Mouse (Mus musculus) heart, postnatal 0 days (tissue): ENCODE data around the gene Abi3. TPM values are rescaled to one million over a fixed set of nuclear protein-coding genes. Genes with fewer than 3 reads are reported as not detected.

Source experiments
- ATAC-seq: fragments of 200-750 bp; cut with Nextera tagmentation; 2 replicates; pipeline ENCODE4 v1.8.0; 2017; ENCODE audit warnings: low read depth, moderate number of reproducible peaks, moderate library complexity; ENCODE audit not compliant: insufficient read depth
- DNase-seq: peaks from one replicate; pipeline ENCODE4 v3.0.0-alpha.2; 2016; ENCODE audit warnings: low spot score
- H3K27ac ChIP-seq: fragments of 300-500 bp; sonication (generic); 2 replicates; pipeline ENCODE4 v1.5.1; 2014; ENCODE audit warnings: low read depth, mild to moderate bottlenecking
- H3K27me3 ChIP-seq: fragments of 300-500 bp; sonication (generic); 2 replicates; pipeline ENCODE4 v1.6.1; 2014; ENCODE audit warnings: low read length, mixed read lengths; ENCODE audit not compliant: control insufficient read depth, insufficient read depth
- H3K36me3 ChIP-seq: fragments of 300-500 bp; sonication (generic); replicated peaks from 2 replicates; pipeline ENCODE4 v1.6.1; 2014; ENCODE audit warnings: low read length, mixed read lengths; ENCODE audit not compliant: control insufficient read depth, insufficient read depth
- H3K4me1 ChIP-seq: fragments of 300-500 bp; sonication (generic); 2 replicates; pipeline ENCODE4 v1.6.1; 2014; ENCODE audit warnings: antibody characterized with exemption; ENCODE audit not compliant: control insufficient read depth, insufficient read depth
- H3K4me2 ChIP-seq: fragments of 300-500 bp; sonication (generic); 2 replicates; pipeline ENCODE4 v1.6.1; 2014; ENCODE audit warnings: low read depth, mild to moderate bottlenecking, low read length, moderate library complexity
- H3K4me3 ChIP-seq: fragments of 300-500 bp; sonication (generic); 2 replicates; pipeline ENCODE4 v1.5.1; 2014; ENCODE audit warnings: low read depth, low read length
- H3K9ac ChIP-seq: fragments of 300-500 bp; sonication (generic); replicated peaks from 2 replicates; pipeline ENCODE4 v1.6.1; 2014; ENCODE audit warnings: low read depth, low read length, mixed read lengths
- H3K9me3 ChIP-seq: fragments of 300-500 bp; sonication (generic); replicated peaks from 2 replicates; pipeline ENCODE4 v1.6.1; 2016; ENCODE audit warnings: low read length; ENCODE audit not compliant: control insufficient read depth
- CTCF ChIP-seq: IDR thresholded peaks from 2 replicates; pipeline ENCODE4 v1.5.1; 2016; ENCODE audit warnings: antibody characterized with exemption, control low read depth, low read depth
- EP300 ChIP-seq: IDR thresholded peaks from 2 replicates; pipeline ENCODE4 v1.6.1; 2016; ENCODE audit warnings: antibody characterized with exemption, low read depth
- WGBS: fragments of 180-500 bp; shearing (Covaris S2); extraction: QIAGEN DNeasy Blood & Tissue Kit; methylation state at CpG from one replicate; pipeline ENCODE4 v1.1.7; 2014; 5-methylcytosine and 5-hydroxymethylcytosine counted together
- polyA plus RNA-seq: library from polyadenylated mRNA; unstranded; fragments of >200 nt; fragmentation: Nextera tagmentation; extraction: Ambion mirVana; gene quantifications from 2 replicates; pipeline ENCODE4 v1.2.1, GENCODE M21; 2015
- total RNA-seq: library from RNA; depleted of rRNA; stranded (reverse); fragments of >200 nt; gene quantifications from 2 replicates; pipeline ENCODE4 v1.2.3, GENCODE M21; 2014; ENCODE audit warnings: low replicate concordance; rRNA removed

Abi3 gene
- total and polyA plus RNA-seq, 2 experiments from 2014 or later = 13.4 to 14.3 TPM

DNA sequence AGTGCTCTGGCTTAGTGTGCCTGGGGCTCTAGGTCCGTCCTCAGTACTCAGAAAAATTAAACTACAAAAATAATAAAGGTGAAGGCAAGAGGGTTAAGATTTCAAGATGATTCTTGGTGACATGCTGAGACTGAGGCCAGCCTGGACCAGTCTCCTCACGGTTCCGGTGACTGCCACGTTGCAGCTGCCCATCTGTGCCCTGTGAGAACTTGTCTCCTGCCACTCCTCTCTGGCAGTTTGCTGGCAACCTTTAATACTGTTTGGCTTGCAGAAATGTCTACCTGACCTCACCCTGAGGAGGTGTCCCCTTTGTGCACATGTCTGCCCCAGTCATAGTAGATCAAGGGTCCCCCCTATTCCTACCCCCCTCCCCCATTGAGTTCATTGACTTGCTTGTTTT is 58.8 kb downstream of the Abi3 start:
- WGBS = 84% methylated on average over 4 of the region's 4 CpGs
- no peak for ATAC-seq
- no peaks in the 10 kb centered on the region for H3K27me3 ChIP-seq
- H3K9ac ChIP-seq = no peak overlapping the region
- no peak for DNase-seq
- no peak overlapping the region for H3K4me3 ChIP-seq
- no peaks in the 10 kb centered on the region for H3K36me3 ChIP-seq
- no peak for TF ChIP-seq EP300
- TF ChIP-seq CTCF = no peak
- H3K4me1 ChIP-seq = no peaks in the 10 kb centered on the region
- H3K9me3 ChIP-seq = 0 out of 2 replicates have a peak, but pooled peaks cover 3% of the 10 kb centered on the region
- no peak overlapping the region for H3K4me2 ChIP-seq
- H3K27ac ChIP-seq = no peak overlapping the region

DNA sequence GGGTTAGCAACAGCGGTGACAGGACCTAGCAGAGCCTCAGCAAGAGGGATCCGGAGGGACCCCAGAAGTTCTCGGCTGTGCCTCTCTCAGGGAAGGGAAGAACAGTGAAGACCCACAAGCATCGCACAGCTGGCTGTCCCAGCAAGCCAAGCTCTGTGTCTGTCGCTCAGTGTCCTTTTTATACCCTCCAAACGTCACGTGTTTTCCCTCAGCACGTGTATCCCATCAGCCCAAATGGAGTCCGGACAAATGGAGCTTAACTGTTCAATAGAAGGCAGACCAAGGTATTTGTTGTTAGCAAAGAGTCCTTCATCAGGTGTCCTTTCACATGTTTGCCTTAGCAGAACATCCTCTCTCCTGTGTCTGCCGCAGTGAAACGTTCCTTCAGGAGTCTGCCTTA is 60.7 kb downstream of the Abi3 start:
- WGBS = 85% methylated on average over 11 of the region's 11 CpGs
- ATAC-seq = no peak
- TF ChIP-seq EP300 (no peak), CTCF (no peak)
- Histone ChIP-seq H3K27ac (no peak overlapping the region), H3K4me1 (peaks cover 9% of the 10 kb centered on the region; the same call in 1 of the 2 replicates), H3K4me3 (no peak overlapping the region), H3K4me2 (no peak overlapping the region), H3K9me3 (0 out of 2 replicates have a peak, but pooled peaks cover 3% of the 10 kb centered on the region), H3K27me3 (no peaks in the 10 kb centered on the region), H3K9ac (no peak overlapping the region), H3K36me3 (no peaks in the 10 kb centered on the region)
- no peak for DNase-seq

DNA sequence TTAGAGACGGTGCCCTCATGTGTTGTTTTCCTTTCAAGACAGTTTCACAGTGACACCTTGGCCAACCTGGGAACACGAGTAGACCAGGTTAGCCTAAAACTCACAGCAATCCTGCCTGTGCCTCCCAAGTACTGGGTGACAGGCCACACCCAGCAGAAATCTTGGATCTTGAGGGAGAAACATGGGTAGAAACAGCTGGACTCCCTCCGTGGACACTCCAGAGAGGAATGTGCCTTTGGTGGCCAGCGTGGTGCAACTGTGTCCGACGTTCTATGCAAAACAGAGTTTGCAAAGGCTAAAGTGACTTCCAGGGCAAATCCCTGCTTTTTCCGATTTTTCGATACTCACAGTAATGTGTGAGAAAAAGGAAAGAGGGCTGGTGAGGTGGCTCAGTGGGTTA is 61.8 kb downstream of the Abi3 start:
- Histone ChIP-seq H3K9me3 (no peaks in the 10 kb centered on the region), H3K4me3 (no peak overlapping the region), H3K4me2 (no peak overlapping the region), H3K9ac (no peak overlapping the region), H3K27ac (no peak overlapping the region), H3K36me3 (no peaks in the 10 kb centered on the region), H3K27me3 (no peaks in the 10 kb centered on the region), H3K4me1 (peaks cover 9% of the 10 kb centered on the region; the same call in 1 of the 2 replicates)
- DNase-seq (no peak), ATAC-seq (no peak)
- TF ChIP-seq CTCF = no peak
- TF ChIP-seq EP300 = no peak
- WGBS = 90% methylated on average over 8 of the region's 8 CpGs

Other genes starting within 250 kb of the Abi3 start
- gene Phb, start 175.5 kb downstream of the Abi3 start, total RNA-seq = 349 and 446 TPM in 2 replicates
- gene Phb, start 175.5 kb downstream of the Abi3 start, polyA plus RNA-seq = 432 and 435 TPM in 2 replicates
- 13.6 and 20.7 TPM in 2 replicates for gene Zfp652, start 129.8 kb downstream of the Abi3 start, total RNA-seq
- gene Zfp652, start 129.8 kb downstream of the Abi3 start, polyA plus RNA-seq = 8.9 and 9.9 TPM in 2 replicates
- 0.57 TPM in 1 of 2 replicates, not detected in the other for gene B130006D01Rik, start 118.9 kb downstream of the Abi3 start, total RNA-seq
- gene B130006D01Rik, start 118.9 kb downstream of the Abi3 start, polyA plus RNA-seq = 0.23 and 0.45 TPM in 2 replicates
- 45.0 and 46.6 TPM in 2 replicates for gene Phospho1, start 18.0 kb downstream of the Abi3 start, total RNA-seq
- gene Phospho1, start 18.0 kb downstream of the Abi3 start, polyA plus RNA-seq = 6.7 and 7.9 TPM in 2 replicates
- gene Gngt2, start 5.3 kb downstream of the Abi3 start, total RNA-seq = 0.66 and 26.8 TPM in 2 replicates
- gene Gngt2, start 5.3 kb downstream of the Abi3 start, polyA plus RNA-seq = 38.7 and 40.1 TPM in 2 replicates
- not detected in 2 replicates for gene B4galnt2, start 72.4 kb upstream of the Abi3 start, total RNA-seq
- gene B4galnt2, start 72.4 kb upstream of the Abi3 start, polyA plus RNA-seq = 0.07 TPM in 1 of 2 replicates, not detected in the other
- 3.4 and 10.4 TPM in 2 replicates for gene Igf2bp1, start 163.5 kb upstream of the Abi3 start, total RNA-seq
- 4.5 and 5.6 TPM in 2 replicates for gene Igf2bp1, start 163.5 kb upstream of the Abi3 start, polyA plus RNA-seq
- gene Gip, start 182.1 kb upstream of the Abi3 start, total RNA-seq = not detected in 2 replicates
- gene Gip, start 182.1 kb upstream of the Abi3 start, polyA plus RNA-seq = not detected in 2 replicates
- gene Snf8, start 192.4 kb upstream of the Abi3 start, total RNA-seq = 24.0 and 25.2 TPM in 2 replicates
- 59.4 and 63.0 TPM in 2 replicates for gene Snf8, start 192.4 kb upstream of the Abi3 start, polyA plus RNA-seq
- gene Ube2z, start 222.9 kb upstream of the Abi3 start, total RNA-seq = 42.4 and 44.4 TPM in 2 replicates
- 19.3 and 20.0 TPM in 2 replicates for gene Ube2z, start 222.9 kb upstream of the Abi3 start, polyA plus RNA-seq
- gene Atp5g1, start 233.2 kb upstream of the Abi3 start, total RNA-seq = 4,197 and 4,922 TPM in 2 replicates
- 4,840 and 4,941 TPM in 2 replicates for gene Atp5g1, start 233.2 kb upstream of the Abi3 start, polyA plus RNA-seq